15 mouse cellular contexts compared by ENCODE assay signal in the genomic region with DNA sequence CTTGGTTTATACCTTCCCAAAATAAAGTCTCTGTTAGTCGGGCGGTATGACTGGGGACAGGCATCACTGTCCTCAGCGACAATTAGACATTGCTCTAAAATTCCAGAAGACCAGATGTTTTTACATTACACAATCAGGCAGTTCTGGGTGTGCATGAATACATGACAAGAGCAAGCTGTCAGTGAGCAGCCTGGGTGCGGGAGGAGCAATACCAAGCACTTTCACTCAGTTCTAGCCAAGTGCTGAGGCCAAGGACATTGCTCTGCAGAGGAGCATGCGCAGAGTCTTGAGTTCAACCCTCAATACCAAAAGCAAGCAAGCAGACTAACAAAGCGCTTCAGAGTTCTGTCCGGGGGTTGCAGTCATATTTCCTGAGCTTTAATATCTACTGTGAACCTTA. TPM values are rescaled to one million over a fixed set of nuclear protein-coding genes. Genes with fewer than 3 reads are reported as not detected.
A peak's percentile ranks its signal among the peaks of the same experiment; 100 is the strongest.
DNase-seq lines count a peak whose midpoint lies in the region; ATAC-seq and TF ChIP-seq lines count a peak whose summit lies in the region.
"Had no signal": no experiment of that assay in that cellular context is flagged by ENCODE, and none has a peak within 500 bp of the region (broad histone marks: within the 10 kb centered on the region; RNA-seq: fewer than 3 reads in every experiment).

No protein-coding gene starts in this region.

- no peak overlapping the region for H3K27ac ChIP-seq in lung, embryonic 14.5 days (ENCODE audit: low read depth)
- no peak overlapping the region for H3K27ac ChIP-seq in stomach, embryonic 16.5 days (ENCODE audit: low read length)
- H3K27ac ChIP-seq: hindbrain, embryonic 13.5 days; limb, embryonic 12.5 days; macrophage had no signal

- no peak overlapping the region for H3K9ac ChIP-seq in lung, embryonic 14.5 days
- H3K9ac ChIP-seq in stomach, embryonic 16.5 days (ENCODE audit: low read length), result no peak overlapping the region
- H3K9ac ChIP-seq: hindbrain, embryonic 13.5 days; limb, embryonic 12.5 days had no signal

- no peak overlapping the region for H3K4me2 ChIP-seq in lung, embryonic 14.5 days
- no peak overlapping the region for H3K4me2 ChIP-seq in stomach, embryonic 16.5 days (ENCODE audit: low read depth, low read length)
- H3K4me2 ChIP-seq: hindbrain, embryonic 13.5 days; limb, embryonic 12.5 days had no signal

- peak; percentile 13 to 58 for DNase-seq in adrenal gland, adult (ENCODE audit: inconsistent age in 2 of 2, low spot score in 1 of 2)
- DNase-seq in adrenal gland, postnatal 25 days, result no peak
- DNase-seq in lung, embryonic 14.5 days, result peak; percentile 80
- no peak for DNase-seq in lung, adult 2 months
- DNase-seq in kidney, postnatal 36 days, result peak; percentile 6 to 16
- no peak for DNase-seq in layer of hippocampus, adult 8-10 months (ENCODE audit: low spot score in 2 of 2)
- DNase-seq: cerebellum, adult 18-20 months; gastrocnemius, postnatal 10 days; layer of hippocampus, adult 9-11 months had no signal

- H3K4me1 ChIP-seq in lung, embryonic 14.5 days (ENCODE audit: insufficient read depth), result no peaks in the 10 kb centered on the region
- no peaks in the 10 kb centered on the region for H3K4me1 ChIP-seq in lung, adult 2 months (ENCODE audit: control insufficient read depth, insufficient read depth, low read length)
- no peaks in the 10 kb centered on the region for H3K4me1 ChIP-seq in stomach, embryonic 16.5 days (ENCODE audit: control insufficient read depth, insufficient read depth, low read length)
- H3K4me1 ChIP-seq: hindbrain, embryonic 13.5 days; limb, embryonic 12.5 days had no signal

- no peak for TF ChIP-seq POLR2A in lung, adult 2 months (IDR thresholded peaks at IDR 0.05; ENCODE audit: borderline replicate concordance, extremely low read depth, low read depth, low read length)

- ATAC-seq in lung, embryonic 14.5 days (ENCODE audit: insufficient read depth), result peak; percentile 91
- peak; percentile 86; the same call in 1 of the 2 replicates for ATAC-seq in stomach, embryonic 16.5 days (ENCODE audit: insufficient read depth, low FRiP score)
- ATAC-seq in megakaryocyte-erythroid progenitor cell, adult 5-6 weeks (replicated peaks; ENCODE audit: low FRiP score, low TSS enrichment, poor library complexity, severe bottlenecking), result no peak

- no peak overlapping the region for H3K4me3 ChIP-seq in lung, embryonic 14.5 days (ENCODE audit: low read depth, low read length)
- no peak overlapping the region for H3K4me3 ChIP-seq in lung, adult 2 months (replicated peaks; ENCODE audit: extremely low read depth, low read depth, low read length)
- H3K4me3 ChIP-seq in stomach, embryonic 16.5 days (replicated peaks; ENCODE audit: low read length), result no peak overlapping the region
- H3K4me3 ChIP-seq: hindbrain, embryonic 13.5 days; limb, embryonic 12.5 days had no signal

- H3K36me3 ChIP-seq in lung, embryonic 14.5 days (ENCODE audit: insufficient read depth), result no peaks in the 10 kb centered on the region
- no peaks in the 10 kb centered on the region for H3K36me3 ChIP-seq in stomach, embryonic 16.5 days (ENCODE audit: control insufficient read depth, insufficient read depth, low read length)
- H3K36me3 ChIP-seq: hindbrain, embryonic 13.5 days; limb, embryonic 12.5 days had no signal

- H3K9me3 ChIP-seq in lung, embryonic 14.5 days (ENCODE audit: low read depth, low read length), result no peaks in the 10 kb centered on the region
- H3K9me3 ChIP-seq in stomach, embryonic 16.5 days (replicated peaks; ENCODE audit: control insufficient read depth, low read length), result no peaks in the 10 kb centered on the region
- H3K9me3 ChIP-seq: hindbrain, embryonic 13.5 days; limb, embryonic 12.5 days had no signal

- 52% methylated on average over 7 of the region's 7 CpGs for WGBS in lung, embryonic 14.5 days
- 71% methylated on average over 7 of the region's 7 CpGs for WGBS in lung, adult 2 months
- 64% methylated on average over 7 of the region's 7 CpGs for WGBS in stomach, embryonic 16.5 days

- no peak for TF ChIP-seq CTCF in lung, embryonic 14.5 days (IDR thresholded peaks at IDR 0.05; ENCODE audit: low read depth)
- no peak for TF ChIP-seq CTCF in lung, adult 2 months (IDR thresholded peaks at IDR 0.05; ENCODE audit: insufficient read depth, low read length)

- H3K27me3 ChIP-seq in lung, embryonic 14.5 days (ENCODE audit: insufficient read depth, low read length), result no peaks in the 10 kb centered on the region
- no peaks in the 10 kb centered on the region for H3K27me3 ChIP-seq in stomach, embryonic 16.5 days (ENCODE audit: control insufficient read depth, insufficient read depth, low read length)
- H3K27me3 ChIP-seq: hindbrain, embryonic 13.5 days; limb, embryonic 12.5 days had no signal

RNA-seq across cellular contexts. Expression of a gene that starts 14.5 kb away (rescaled TPM):
- total RNA-seq in adrenal gland, postnatal 25 days (2021), result not detected in 2 replicates
- not detected in 2 replicates for polyA plus RNA-seq in lung, embryonic 14.5 days (2014; fragmentation: Nextera tagmentation; extraction: Ambion mirVana)
- not detected in 2 replicates for polyA plus RNA-seq in lung, adult 2 months (2012; rRNA removed)
- not detected in 2 replicates for polyA plus RNA-seq in stomach, embryonic 16.5 days (2015; fragmentation: Nextera tagmentation; extraction: Ambion mirVana)
- total RNA-seq in layer of hippocampus, adult 8-10 months (2022), result not detected
- total RNA-seq in megakaryocyte-erythroid progenitor cell, adult 5-6 weeks (2014; fragmentation: Nextera tagmentation), result 2.5 TPM in 1 of 2 replicates, not detected in the other
- not detected in 2 replicates for total RNA-seq in megakaryocyte-erythroid progenitor cell, adult 5-6 weeks (2017)
- total RNA-seq: gastrocnemius, postnatal 10 days had no signal
- polyA plus RNA-seq: forebrain, embryonic 11.5 days; hindbrain, embryonic 13.5 days; limb, embryonic 12.5 days; macrophage had no signal

RNA-seq across cellular contexts. Expression of a gene that starts 25.4 kb away (rescaled TPM):
- 22.6 TPM in 2 replicates for total RNA-seq in adrenal gland, postnatal 25 days (2021)
- 24.5 and 24.7 TPM in 2 replicates for polyA plus RNA-seq in lung, embryonic 14.5 days (2014; fragmentation: Nextera tagmentation; extraction: Ambion mirVana)
- 1.8 and 2.6 TPM in 2 replicates for polyA plus RNA-seq in lung, adult 2 months (2012; rRNA removed)
- 14.0 and 14.8 TPM in 2 replicates for polyA plus RNA-seq in stomach, embryonic 16.5 days (2015; fragmentation: Nextera tagmentation; extraction: Ambion mirVana)
- 10 to 100 TPM; 25.4 to 29.6 (median 28.5) TPM for total RNA-seq in layer of hippocampus, adult 8-10 months (2022)
- 25.4 and 35.3 TPM in 2 replicates for total RNA-seq in megakaryocyte-erythroid progenitor cell, adult 5-6 weeks (2014; fragmentation: Nextera tagmentation)
- 21.8 and 37.4 TPM in 2 replicates for total RNA-seq in megakaryocyte-erythroid progenitor cell, adult 5-6 weeks (2017)

Comparison
In these comparisons a context has a peak if more than half of its experiments do, and no peak if none do; other contexts are left out.
1. DNase-seq: peak in adrenal gland, adult (2 of 2), lung, embryonic 14.5 days (single experiment) and kidney, postnatal 36 days (2 of 2); none in adrenal gland, postnatal 25 days (single experiment), lung, adult 2 months (single experiment) and layer of hippocampus, adult 8-10 months (0 of 2).